Mouse (Mus musculus): Measurements from ENCODE around the gene Fam214a. TPM values are rescaled to one million over a fixed set of nuclear protein-coding genes. Genes with fewer than 3 reads are reported as not detected.

Fam214a gene
- polyA plus RNA-seq, 1 experiment from 2014 or later: 10.4 TPM

- no peaks in the 10 kb centered on the region for H3K4me1 ChIP-seq (ENCODE audit: control insufficient read depth, insufficient read depth, low read length)
- H3K36me3 ChIP-seq (ENCODE audit: control insufficient read depth, insufficient read depth, low read length): 0 out of 2 replicates have a peak, but pooled peaks cover 2% of the 10 kb centered on the region
- no peak overlapping the region for H3K9ac ChIP-seq (ENCODE audit: low read depth, low read length)
- peak; percentile 57; the same call in 1 of the 2 replicates for ATAC-seq (ENCODE audit: low FRiP score, low TSS enrichment)
- H3K27me3 ChIP-seq (ENCODE audit: control insufficient read depth, insufficient read depth, low read length): no peaks in the 10 kb centered on the region
- H3K27ac ChIP-seq (ENCODE audit: low read depth, low read length): no peak overlapping the region
- H3K4me3 ChIP-seq (ENCODE audit: low read length): no peak overlapping the region
- 65% methylated on average over 9 of the region's 9 CpGs for WGBS
- H3K9me3 ChIP-seq (ENCODE audit: control insufficient read depth, low read length): no peaks in the 10 kb centered on the region
- no peak overlapping the region for H3K4me2 ChIP-seq (replicated peaks; ENCODE audit: low read depth, low read length)
Measured at GRCm38 (mm10) chr9:75064678-75065331, 112.1 kb downstream of the Fam214a start.

DNA sequence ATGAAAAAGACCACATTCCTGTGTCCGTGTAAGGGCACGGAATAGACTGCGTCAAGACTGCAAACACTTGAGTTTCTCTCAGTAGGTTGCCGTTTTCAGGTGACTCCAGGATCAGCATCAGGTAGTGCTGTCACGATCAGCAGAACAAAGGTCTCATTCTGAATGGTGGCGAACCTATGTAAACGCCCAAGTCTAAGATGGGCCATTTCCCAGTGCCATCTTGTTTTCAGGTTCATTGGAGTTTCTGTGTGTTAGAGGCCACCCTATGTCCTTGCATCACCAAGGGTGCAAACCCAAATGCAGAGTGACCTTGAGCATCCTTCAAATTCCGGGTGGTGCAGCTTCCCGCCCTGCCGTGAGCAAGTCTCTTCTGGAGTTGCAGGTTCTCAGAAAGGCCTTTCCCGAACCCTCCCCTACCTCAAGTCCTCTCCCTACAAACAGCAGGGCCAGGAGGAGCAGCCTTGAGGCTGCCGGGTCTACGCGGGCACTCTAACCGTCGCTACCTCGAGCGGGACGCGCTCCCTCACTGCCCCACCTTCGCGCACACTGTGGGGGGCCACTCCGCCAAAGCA, 117.9 kb downstream of the Fam214a start, which contains the start of gene Myo5a:
TSS of gene Myo5a (plus strand) at position 559 of the 572 bp plus-strand sequence.
- H3K9me3 ChIP-seq (ENCODE audit: control insufficient read depth, low read length): no peaks in the 10 kb centered on the region
- no peaks in the 10 kb centered on the region for H3K4me1 ChIP-seq (ENCODE audit: control insufficient read depth, insufficient read depth, low read length)
- WGBS: 23% methylated on average over 23 of the region's 23 CpGs
- peak within 1 kb of the TSS; percentile 67 for H3K27ac ChIP-seq (ENCODE audit: low read depth, low read length)
- no peaks in the 10 kb centered on the region for H3K36me3 ChIP-seq (ENCODE audit: control insufficient read depth, insufficient read depth, low read length)
- H3K9ac ChIP-seq (ENCODE audit: low read depth, low read length): peak within 1 kb of the TSS; percentile 87
- H3K4me3 ChIP-seq (ENCODE audit: low read length): peak within 1 kb of the TSS; percentile 80
- no peaks in the 10 kb centered on the region for H3K27me3 ChIP-seq (ENCODE audit: control insufficient read depth, insufficient read depth, low read length)
- peak within 1 kb of the TSS; percentile 84 for H3K4me2 ChIP-seq (replicated peaks; ENCODE audit: low read depth, low read length)
- ATAC-seq (ENCODE audit: low FRiP score, low TSS enrichment): peak; percentile 68

- H3K27me3 ChIP-seq (ENCODE audit: control insufficient read depth, insufficient read depth, low read length): no peaks in the 10 kb centered on the region
- ATAC-seq (ENCODE audit: low FRiP score, low TSS enrichment): peak; percentile 98
- no peaks in the 10 kb centered on the region for H3K36me3 ChIP-seq (ENCODE audit: control insufficient read depth, insufficient read depth, low read length)
- WGBS: under 1% methylated on average over 48 of the region's 92 CpGs
- H3K4me3 ChIP-seq (ENCODE audit: low read length): peak overlapping the region; percentile 80
- no peaks in the 10 kb centered on the region for H3K9me3 ChIP-seq (ENCODE audit: control insufficient read depth, low read length)
- peak overlapping the region; percentile 87 for H3K9ac ChIP-seq (ENCODE audit: low read depth, low read length)
- H3K4me1 ChIP-seq (ENCODE audit: control insufficient read depth, insufficient read depth, low read length): no peaks in the 10 kb centered on the region
- H3K27ac ChIP-seq (ENCODE audit: low read depth, low read length): peak overlapping the region; percentile 67
- H3K4me2 ChIP-seq (replicated peaks; ENCODE audit: low read depth, low read length): peak overlapping the region; percentile 84
Measured at GRCm38 (mm10) chr9:75071029-75071705, 118.5 kb downstream of the Fam214a start.

- ATAC-seq (ENCODE audit: low FRiP score, low TSS enrichment): peak; percentile 6; the same call in 1 of the 2 replicates
- no peaks in the 10 kb centered on the region for H3K36me3 ChIP-seq (ENCODE audit: control insufficient read depth, insufficient read depth, low read length)
Measured at GRCm38 (mm10) chr9:75071706-75072192, 119.1 kb downstream of the Fam214a start.

DNA sequence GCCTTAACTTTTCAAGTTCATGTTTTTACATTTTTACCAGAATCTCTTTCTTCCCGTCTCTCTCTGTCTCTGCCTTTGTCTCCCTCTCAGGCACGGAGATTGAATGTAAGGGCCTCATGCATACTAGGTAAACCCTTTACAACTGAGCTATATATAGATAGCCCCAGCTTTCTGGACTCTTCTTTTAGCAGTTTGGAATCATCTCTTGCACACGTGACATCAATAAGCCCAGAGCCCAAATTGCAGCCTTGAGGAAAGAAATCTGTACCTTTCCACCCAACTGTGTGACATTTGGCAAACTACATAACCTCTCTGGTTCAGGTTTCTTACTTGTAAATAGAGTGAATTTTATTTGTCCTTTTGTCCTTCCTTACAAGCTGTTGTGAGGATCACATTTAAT, 119.7 kb downstream of the Fam214a start:
- no peak for ATAC-seq (ENCODE audit: low FRiP score, low TSS enrichment)
- Histone ChIP-seq H3K9me3 (ENCODE audit: control insufficient read depth, low read length) (no peaks in the 10 kb centered on the region), H3K27ac (ENCODE audit: low read depth, low read length) (no peak overlapping the region), H3K4me1 (ENCODE audit: control insufficient read depth, insufficient read depth, low read length) (no peaks in the 10 kb centered on the region), H3K27me3 (ENCODE audit: control insufficient read depth, insufficient read depth, low read length) (no peaks in the 10 kb centered on the region), H3K9ac (ENCODE audit: low read depth, low read length) (peak overlapping the region; percentile 87), H3K36me3 (ENCODE audit: control insufficient read depth, insufficient read depth, low read length) (no peaks in the 10 kb centered on the region), H3K4me3 (ENCODE audit: low read length) (peak overlapping the region; percentile 80), H3K4me2 (replicated peaks; ENCODE audit: low read depth, low read length) (peak overlapping the region; percentile 84)
- 40% methylated on average over 3 of the region's 3 CpGs for WGBS

More at GRCm38 (mm10) chr9:75071706-75072192, 119.1 kb downstream of the Fam214a start:
- Histone ChIP-seq H3K27me3 (ENCODE audit: control insufficient read depth, insufficient read depth, low read length) (no peaks in the 10 kb centered on the region), H3K4me3 (ENCODE audit: low read length) (peak overlapping the region; percentile 80), H3K4me1 (ENCODE audit: control insufficient read depth, insufficient read depth, low read length) (no peaks in the 10 kb centered on the region), H3K9ac (ENCODE audit: low read depth, low read length) (peak overlapping the region; percentile 87), H3K4me2 (replicated peaks; ENCODE audit: low read depth, low read length) (peak overlapping the region; percentile 84), H3K27ac (ENCODE audit: low read depth, low read length) (no peak overlapping the region; the same call in 1 of the 2 replicates), H3K9me3 (ENCODE audit: control insufficient read depth, low read length) (no peaks in the 10 kb centered on the region)
- under 1% methylated on average over 29 of the region's 29 CpGs for WGBS

GRCm38 (mm10) chr9:75077191-75077590, 124.5 kb downstream of the Fam214a start:
- ATAC-seq (ENCODE audit: low FRiP score, low TSS enrichment): 0 out of 2 replicates have a peak, but pooled peaks have one; percentile 28
- H3K27ac ChIP-seq (ENCODE audit: low read depth, low read length): no peak overlapping the region
- no peak overlapping the region for H3K9ac ChIP-seq (ENCODE audit: low read depth, low read length)
- H3K27me3 ChIP-seq (ENCODE audit: control insufficient read depth, insufficient read depth, low read length): no peaks in the 10 kb centered on the region
- H3K4me2 ChIP-seq (replicated peaks; ENCODE audit: low read depth, low read length): no peak overlapping the region
- no peak overlapping the region for H3K4me3 ChIP-seq (ENCODE audit: low read length)
- no peaks in the 10 kb centered on the region for H3K4me1 ChIP-seq (ENCODE audit: control insufficient read depth, insufficient read depth, low read length)
- H3K9me3 ChIP-seq (ENCODE audit: control insufficient read depth, low read length): no peaks in the 10 kb centered on the region
- H3K36me3 ChIP-seq (ENCODE audit: control insufficient read depth, insufficient read depth, low read length): no peaks in the 10 kb centered on the region

Other genes starting within 250 kb of the Fam214a start
- 0.04 and 0.15 TPM in 2 replicates for gene Onecut1, start 91.0 kb upstream of the Fam214a start, polyA plus RNA-seq (2014; fragmentation: Nextera tagmentation; extraction: Ambion mirVana)
- gene Arpp19, start 84.7 kb downstream of the Fam214a start, polyA plus RNA-seq (2014; fragmentation: Nextera tagmentation; extraction: Ambion mirVana): 274 and 341 TPM in 2 replicates
- gene Myo5a, start 118.1 kb downstream of the Fam214a start, polyA plus RNA-seq (2014; fragmentation: Nextera tagmentation; extraction: Ambion mirVana): 11.2 and 23.5 TPM in 2 replicates

Measured in kidney, embryonic 14.5 days (tissue).